Mouse (Mus musculus) heart, adult 18-20 months (tissue): ENCODE results near the gene Olfr639. TPM values are rescaled to one million over a fixed set of nuclear protein-coding genes. Genes with fewer than 3 reads are reported as not detected.
"Not testable (repeated sequence)": the region's sequence is repeated elsewhere in the genome, so short reads cannot be mapped to it uniquely, and the experiment has no call there.

ENCODE experiments used
- DNase-seq, 2 experiments: peaks; one replicate each; pipeline ENCODE4 v3.0.0; 2021 to 2022; ENCODE audit warnings: mixed read lengths in 1 of 2
- long read RNA-seq, 2 experiments: library from polyadenylated mRNA; stranded (forward); transcript quantifications; one replicate each; pipeline ENCODE4 v2.0.0; 2021
- total RNA-seq, 2 experiments: library from RNA; stranded (reverse); gene quantifications; 2 replicates each; pipeline ENCODE4 v1.2.3; 2021

Olfr639 gene
- under 1 TPM; 0.05 TPM for total RNA-seq
- long read RNA-seq, experiment 1, result 0 reads
- long read RNA-seq, experiment 2, result 0 reads

GRCm38 (mm10) chr7:104017203-104017602, at the start of gene Olfr639:
Olfr639 (minus strand) TSS chr7:104017303.
- DNase-seq, result no peak

GRCm38 (mm10) chr7:104061345-104061744, 44.2 kb upstream of the Olfr639 start, which contains the start of gene 4930516K23Rik:
4930516K23Rik (minus strand) TSS chr7:104061445.
- DNase-seq, result no peak

- DNase-seq, result no peak
These were observed 42.1 kb upstream of the Olfr639 start for GRCm38 (mm10) chr7:104059215-104059614.

GRCm38 (mm10) chr7:104052566-104052965, 35.5 kb upstream of the Olfr639 start, which contains the start of gene Olfr642:
Olfr642 (minus strand) TSS chr7:104052666.
- DNase-seq, result no peak

- DNase-seq, result no peak
These were observed 33.6 kb upstream of the Olfr639 start for GRCm38 (mm10) chr7:104050745-104051144.

- no peak for DNase-seq
These were observed 18.0 kb upstream of the Olfr639 start, which contains the start of gene Olfr641 for GRCm38 (mm10) chr7:104035145-104035544. Olfr641 (plus strand) TSS chr7:104035445.

GRCm38 (mm10) chr7:104026978-104027377, 9.9 kb upstream of the Olfr639 start:
- no peak for DNase-seq

- DNase-seq, result no peak
These were observed 8.4 kb upstream of the Olfr639 start, which contains the start of gene Olfr640 for GRCm38 (mm10) chr7:104025473-104025872. Olfr640 (minus strand) TSS chr7:104025573.

GRCm38 (mm10) chr7:104021651-104022050, 4.5 kb upstream of the Olfr639 start:
- no peak for DNase-seq

GRCm38 (mm10) chr7:104018953-104019352, 1.9 kb upstream of the Olfr639 start:
- DNase-seq, result no peak

- DNase-seq, result no peak
These were observed 18.0 kb downstream of the Olfr639 start for GRCm38 (mm10) chr7:103999124-103999523.

- no peak for DNase-seq
These were observed 18.7 kb downstream of the Olfr639 start, which contains the start of gene Olfr638 for GRCm38 (mm10) chr7:103998446-103998845. Olfr638 (plus strand) TSS chr7:103998746.

GRCm38 (mm10) chr7:103971782-103972181, 45.3 kb downstream of the Olfr639 start:
- no peak for DNase-seq

GRCm38 (mm10) chr7:103970852-103971251, 46.3 kb downstream of the Olfr639 start, which contains the start of gene Olfr635:
Olfr635 (plus strand) TSS chr7:103971152.
- DNase-seq, result no peak

GRCm38 (mm10) chr7:103966873-103967272, 50.2 kb downstream of the Olfr639 start:
- not testable (repeated sequence) for DNase-seq

Other genes with a start within 250 kb of the Olfr639 start
- not detected for gene Olfr69, start 245.7 kb downstream of the Olfr639 start, total RNA-seq
- not detected for gene Olfr68, start 237.6 kb downstream of the Olfr639 start, total RNA-seq
- not detected for gene Olfr67, start 225.5 kb downstream of the Olfr639 start, total RNA-seq
- gene Hbb-bt, start 203.3 kb downstream of the Olfr639 start, total RNA-seq, result 1,000 to 10,000 TPM; 1,004 to 1,120 TPM
- gene Hbb-bs, start 189.2 kb downstream of the Olfr639 start, total RNA-seq, result over 10,000 TPM; 10,167 to 10,648 TPM
- not detected for gene Hbb-bh2, start 176.8 kb downstream of the Olfr639 start, total RNA-seq
- gene Hbb-bh1, start 174.1 kb downstream of the Olfr639 start, total RNA-seq, result not detected
- not detected for gene Hbb-y, start 164.1 kb downstream of the Olfr639 start, total RNA-seq
- gene Olfr66, start 131.1 kb downstream of the Olfr639 start, total RNA-seq, result not detected
- gene Olfr64, start 122.8 kb downstream of the Olfr639 start, total RNA-seq, result not detected
- not detected for gene Olfr65, start 113.8 kb downstream of the Olfr639 start, total RNA-seq
- not detected for gene Olfr631, start 88.5 kb downstream of the Olfr639 start, total RNA-seq
- gene Olfr632, start 83.0 kb downstream of the Olfr639 start, total RNA-seq, result not detected
- not detected for gene Olfr633, start 72.9 kb downstream of the Olfr639 start, total RNA-seq
- not detected for gene Olfr635, start 46.2 kb downstream of the Olfr639 start, total RNA-seq
- gene Olfr638, start 18.6 kb downstream of the Olfr639 start, total RNA-seq, result not detected
- gene Olfr640, start 8.3 kb upstream of the Olfr639 start, total RNA-seq, result not detected
- not detected for gene Olfr641, start 18.1 kb upstream of the Olfr639 start, total RNA-seq
- not detected for gene Olfr642, start 35.4 kb upstream of the Olfr639 start, total RNA-seq
- gene 4930516K23Rik, start 44.1 kb upstream of the Olfr639 start, total RNA-seq, result not detected
- not detected for gene Olfr644, start 54.6 kb upstream of the Olfr639 start, total RNA-seq
- gene Olfr645, start 68.2 kb upstream of the Olfr639 start, total RNA-seq, result not detected
- not detected for gene Olfr646, start 87.6 kb upstream of the Olfr639 start, total RNA-seq
- not detected for gene Ubqln5, start 112.5 kb upstream of the Olfr639 start, total RNA-seq
- not detected for gene Olfr643, start 120.1 kb upstream of the Olfr639 start, total RNA-seq
- not detected for gene Ubqln3, start 126.0 kb upstream of the Olfr639 start, total RNA-seq
- gene Ubqlnl, start 133.3 kb upstream of the Olfr639 start, total RNA-seq, result not detected
- not detected for gene Olfm5, start 147.5 kb upstream of the Olfr639 start, total RNA-seq
- gene Olfr648, start 166.1 kb upstream of the Olfr639 start, total RNA-seq, result not detected
- not detected for gene Olfr649, start 178.7 kb upstream of the Olfr639 start, total RNA-seq
- under 1 TPM; 0.30 to 0.67 TPM for gene Trim6, start 201.5 kb upstream of the Olfr639 start, total RNA-seq
- 1 to 10 TPM; 3.9 to 4.7 TPM for gene Trim34a, start 227.2 kb upstream of the Olfr639 start, total RNA-seq